Mouse (Mus musculus) retina, embryonic 14.5 days (tissue): ENCODE measurements around the gene Fyn.
A peak's percentile ranks its signal among the peaks of the same experiment; 100 is the strongest.

ENCODE experiments used
- DNase-seq: peaks from one replicate; pipeline ENCODE4 v3.0.0-alpha.2; 2015; ENCODE audit warnings: low spot score

The Fyn gene

GRCm38 (mm10) chr10:39411857-39412559 is 43.4 kb downstream of the Fyn start:
- no peak for DNase-seq

GRCm38 (mm10) chr10:39412826-39413620 is 44.4 kb downstream of the Fyn start:
- no peak for DNase-seq

GRCm38 (mm10) chr10:39414068-39414467 is 45.4 kb downstream of the Fyn start:
- DNase-seq = no peak

GRCm38 (mm10) chr10:39415586-39415985 is 46.9 kb downstream of the Fyn start:
- DNase-seq = no peak

GRCm38 (mm10) chr10:39417611-39418010 is 49.0 kb downstream of the Fyn start:
- DNase-seq = no peak

GRCm38 (mm10) chr10:39418395-39418794 is 49.7 kb downstream of the Fyn start:
- DNase-seq = no peak

- DNase-seq = no peak
Observed at GRCm38 (mm10) chr10:39420842-39421617, 52.4 kb downstream of the Fyn start.

- no peak for DNase-seq
Observed at GRCm38 (mm10) chr10:39421772-39422171, 53.1 kb downstream of the Fyn start.

- no peak for DNase-seq
Observed at GRCm38 (mm10) chr10:39424643-39425042, 56.0 kb downstream of the Fyn start.

GRCm38 (mm10) chr10:39426033-39426432 is 57.4 kb downstream of the Fyn start:
- no peak for DNase-seq

GRCm38 (mm10) chr10:39426833-39427490 is 58.3 kb downstream of the Fyn start:
- peak; percentile 47 for DNase-seq

GRCm38 (mm10) chr10:39429661-39430060 is 61.0 kb downstream of the Fyn start:
- no peak for DNase-seq

GRCm38 (mm10) chr10:39430074-39430764 is 61.6 kb downstream of the Fyn start:
- peak; percentile 11 for DNase-seq

- no peak for DNase-seq
Observed at GRCm38 (mm10) chr10:39431265-39431664, 62.6 kb downstream of the Fyn start.

GRCm38 (mm10) chr10:39432648-39433568 is 64.3 kb downstream of the Fyn start:
- DNase-seq = no peak

GRCm38 (mm10) chr10:39433893-39434292 is 65.2 kb downstream of the Fyn start:
- no peak for DNase-seq

GRCm38 (mm10) chr10:39434758-39435448 is 66.2 kb downstream of the Fyn start:
- no peak for DNase-seq

GRCm38 (mm10) chr10:39438905-39439304 is 70.2 kb downstream of the Fyn start:
- DNase-seq = no peak

GRCm38 (mm10) chr10:39440506-39440905 is 71.9 kb downstream of the Fyn start:
- no peak for DNase-seq

GRCm38 (mm10) chr10:39441636-39442035 is 73.0 kb downstream of the Fyn start:
- no peak for DNase-seq
